Mouse (Mus musculus) right cerebral cortex, postnatal 36 days (tissue): Measurements from ENCODE around the gene Rims1.
A peak's percentile ranks its signal among the peaks of the same experiment; 100 is the strongest.

Source experiments
- DNase-seq, 2 experiments: peaks; one replicate each; pipeline ENCODE4 v3.0.0; 2022; ENCODE audit warnings: low spot score in 2 of 2, mixed read lengths in 1 of 2

Gene Rims1

GRCm38 (mm10) chr1:22805726-22806625 is at the start of gene Rims1:
Gene Rims1, minus strand, starts transcription at chr1:22805994.
- DNase-seq, result peak; percentile 60 to 64

- DNase-seq, result no peak
Measured at GRCm38 (mm10) chr1:22806626-22807096, 867 bp upstream of the Rims1 start.

GRCm38 (mm10) chr1:22805025-22805725 is 619 bp downstream of the Rims1 start:
- peak in 1 of 2 experiments; percentile 6 for DNase-seq

- DNase-seq, result peak in 1 of 2 experiments; percentile 11
Measured at GRCm38 (mm10) chr1:22804148-22804885, 1.5 kb downstream of the Rims1 start.

- no peak for DNase-seq
Measured at GRCm38 (mm10) chr1:22803471-22803870, 2.3 kb downstream of the Rims1 start.

- DNase-seq, result no peak
Measured at GRCm38 (mm10) chr1:22800276-22800675, 5.5 kb downstream of the Rims1 start.

GRCm38 (mm10) chr1:22797091-22797490 is 8.7 kb downstream of the Rims1 start:
- no peak for DNase-seq

- DNase-seq, result peak in 1 of 2 experiments; percentile 27
Measured at GRCm38 (mm10) chr1:22789391-22789909, 16.3 kb downstream of the Rims1 start.

- no peak for DNase-seq
Measured at GRCm38 (mm10) chr1:22787616-22788015, 18.2 kb downstream of the Rims1 start.

- no peak for DNase-seq
Measured at GRCm38 (mm10) chr1:22770530-22771254, 35.1 kb downstream of the Rims1 start.

- DNase-seq, result peak; percentile 14 to 52
Measured at GRCm38 (mm10) chr1:22763376-22763775, 42.4 kb downstream of the Rims1 start.

GRCm38 (mm10) chr1:22762780-22763179 is 43.0 kb downstream of the Rims1 start:
- DNase-seq, result no peak

- DNase-seq, result no peak
Measured at GRCm38 (mm10) chr1:22750536-22750935, 55.3 kb downstream of the Rims1 start.

- no peak for DNase-seq
Measured at GRCm38 (mm10) chr1:22744655-22745054, 61.1 kb downstream of the Rims1 start.

- no peak for DNase-seq
Measured at GRCm38 (mm10) chr1:22737491-22737890, 68.3 kb downstream of the Rims1 start.

- DNase-seq, result no peak
Measured at GRCm38 (mm10) chr1:22734429-22734828, 71.4 kb downstream of the Rims1 start.

- DNase-seq, result no peak
Measured at GRCm38 (mm10) chr1:22733281-22733680, 72.5 kb downstream of the Rims1 start.

GRCm38 (mm10) chr1:22728207-22728606 is 77.6 kb downstream of the Rims1 start:
- no peak for DNase-seq

- no peak for DNase-seq
Measured at GRCm38 (mm10) chr1:22721706-22722105, 84.1 kb downstream of the Rims1 start.

- DNase-seq, result no peak
Measured at GRCm38 (mm10) chr1:22720714-22721113, 85.1 kb downstream of the Rims1 start.

GRCm38 (mm10) chr1:22709461-22709860 is 96.3 kb downstream of the Rims1 start:
- no peak for DNase-seq
